Mouse (Mus musculus): ENCODE measurements around the gene Car12. TPM values are rescaled to one million over a fixed set of nuclear protein-coding genes. Genes with fewer than 3 reads are reported as not detected.

The Car12 gene
- polyA plus RNA-seq, 1 experiment: 0.40 TPM

- TF ChIP-seq MYOG (IDR thresholded peaks at IDR 0.05; ENCODE audit: control insufficient read depth in 1 of 3, insufficient read depth in 1 of 3, insufficient read length in 2 of 3, low read depth in 2 of 3) (no peak), REST (IDR thresholded peaks at IDR 0.05; ENCODE audit: insufficient read depth, insufficient read length) (no peak), TCF3 (IDR thresholded peaks at IDR 0.05; ENCODE audit: insufficient read length, low read depth) (no peak), POLR2AphosphoS2 (IDR thresholded peaks at IDR 0.05; ENCODE audit: insufficient read length, low read depth) (no peak), MAX (IDR thresholded peaks at IDR 0.05; ENCODE audit: low read depth) (no peak), TCF12 (IDR thresholded peaks at IDR 0.05; ENCODE audit: insufficient read depth, poor library complexity, severe bottlenecking) (no peak), POLR2A (IDR thresholded peaks at IDR 0.05; ENCODE audit: insufficient read length, low read depth) (no peak), USF1 (IDR thresholded peaks at IDR 0.05; ENCODE audit: low read depth) (no peak), E2F4 (IDR thresholded peaks at IDR 0.05; ENCODE audit: insufficient read depth) (no peak), SRF (IDR thresholded peaks at IDR 0.05; ENCODE audit: control insufficient read depth, insufficient read length, low read depth) (no peak), CEBPB (IDR thresholded peaks at IDR 0.05; ENCODE audit: insufficient read depth, poor library complexity, severe bottlenecking) (no peak), MYOD1 (IDR thresholded peaks at IDR 0.05; ENCODE audit: control insufficient read depth in 1 of 3, insufficient read length in 2 of 3, low read depth in 2 of 3) (no peak)
- Histone ChIP-seq H3K4me2 (ENCODE audit: low read depth) (no peak overlapping the region), H3K4me3 (no peak overlapping the region), H3K79me2 (ENCODE audit: control insufficient read depth, insufficient read depth) (no peaks in the 10 kb centered on the region), H3K36me3 (ENCODE audit: control insufficient read depth, insufficient read depth) (no peaks in the 10 kb centered on the region), H3ac (ENCODE audit: control insufficient read depth, insufficient read length) (no peak overlapping the region), H3K27me3 (ENCODE audit: control insufficient read depth, insufficient read depth, insufficient read length) (peaks cover 3% of the 10 kb centered on the region)
These were observed 26.0 kb downstream of the Car12 start for GRCm38 (mm10) chr9:66739516-66739915.

- no peak overlapping the region for H3K4me3 ChIP-seq
- TF ChIP-seq POLR2A (IDR thresholded peaks at IDR 0.05; ENCODE audit: insufficient read length, low read depth): no peak
- no peak for TF ChIP-seq MAX (IDR thresholded peaks at IDR 0.05; ENCODE audit: low read depth)
- TF ChIP-seq MYOD1 (IDR thresholded peaks at IDR 0.05; ENCODE audit: control insufficient read depth in 1 of 3, insufficient read length in 2 of 3, low read depth in 2 of 3): no peak
- no peak for TF ChIP-seq TCF3 (IDR thresholded peaks at IDR 0.05; ENCODE audit: insufficient read length, low read depth)
- no peak for TF ChIP-seq USF1 (IDR thresholded peaks at IDR 0.05; ENCODE audit: low read depth)
- TF ChIP-seq CEBPB (IDR thresholded peaks at IDR 0.05; ENCODE audit: insufficient read depth, poor library complexity, severe bottlenecking): no peak
- TF ChIP-seq SRF (IDR thresholded peaks at IDR 0.05; ENCODE audit: control insufficient read depth, insufficient read length, low read depth): no peak
- TF ChIP-seq MYOG (IDR thresholded peaks at IDR 0.05; ENCODE audit: control insufficient read depth in 1 of 3, insufficient read depth in 1 of 3, insufficient read length in 2 of 3, low read depth in 2 of 3): no peak
- TF ChIP-seq E2F4 (IDR thresholded peaks at IDR 0.05; ENCODE audit: insufficient read depth): no peak
- no peak for TF ChIP-seq REST (IDR thresholded peaks at IDR 0.05; ENCODE audit: insufficient read depth, insufficient read length)
- TF ChIP-seq POLR2AphosphoS2 (IDR thresholded peaks at IDR 0.05; ENCODE audit: insufficient read length, low read depth): no peak
- no peak for TF ChIP-seq TCF12 (IDR thresholded peaks at IDR 0.05; ENCODE audit: insufficient read depth, poor library complexity, severe bottlenecking)
- H3ac ChIP-seq (ENCODE audit: control insufficient read depth, insufficient read length): no peak overlapping the region
- peaks cover 10% of the 10 kb centered on the region for H3K27me3 ChIP-seq (ENCODE audit: control insufficient read depth, insufficient read depth, insufficient read length)
- H3K4me2 ChIP-seq (ENCODE audit: low read depth): no peak overlapping the region
- H3K36me3 ChIP-seq (ENCODE audit: control insufficient read depth, insufficient read depth): no peaks in the 10 kb centered on the region
- no peaks in the 10 kb centered on the region for H3K79me2 ChIP-seq (ENCODE audit: control insufficient read depth, insufficient read depth)
These were observed 31.0 kb downstream of the Car12 start for GRCm38 (mm10) chr9:66744531-66744930.

GRCm38 (mm10) chr9:66748390-66748789 lies 34.9 kb downstream of the Car12 start:
- H3K27me3 ChIP-seq (ENCODE audit: control insufficient read depth, insufficient read depth, insufficient read length): peaks cover 10% of the 10 kb centered on the region
- no peaks in the 10 kb centered on the region for H3K36me3 ChIP-seq (ENCODE audit: control insufficient read depth, insufficient read depth)
- no peak overlapping the region for H3ac ChIP-seq (ENCODE audit: control insufficient read depth, insufficient read length)
- no peaks in the 10 kb centered on the region for H3K79me2 ChIP-seq (ENCODE audit: control insufficient read depth, insufficient read depth)
- no peak for TF ChIP-seq MAX (IDR thresholded peaks at IDR 0.05; ENCODE audit: low read depth)
- H3K4me3 ChIP-seq: no peak overlapping the region
- no peak overlapping the region for H3K4me2 ChIP-seq (ENCODE audit: low read depth)

- H3K4me2 ChIP-seq (ENCODE audit: low read depth): no peak overlapping the region
- no peak overlapping the region for H3K4me3 ChIP-seq
- TF ChIP-seq USF1 (IDR thresholded peaks at IDR 0.05; ENCODE audit: low read depth) (no peak), REST (IDR thresholded peaks at IDR 0.05; ENCODE audit: insufficient read depth, insufficient read length) (no peak)
- peaks cover 1% of the 10 kb centered on the region for H3K27me3 ChIP-seq (ENCODE audit: control insufficient read depth, insufficient read depth, insufficient read length)
- H3K36me3 ChIP-seq (ENCODE audit: control insufficient read depth, insufficient read depth): no peaks in the 10 kb centered on the region
- no peaks in the 10 kb centered on the region for H3K79me2 ChIP-seq (ENCODE audit: control insufficient read depth, insufficient read depth)
- H3ac ChIP-seq (ENCODE audit: control insufficient read depth, insufficient read length): no peak overlapping the region
These were observed 39.4 kb downstream of the Car12 start for GRCm38 (mm10) chr9:66752849-66753248.

GRCm38 (mm10) chr9:66760991-66761390 lies 47.5 kb downstream of the Car12 start:
- H3ac ChIP-seq (ENCODE audit: control insufficient read depth, insufficient read length): no peak overlapping the region
- H3K36me3 ChIP-seq (ENCODE audit: control insufficient read depth, insufficient read depth): no peaks in the 10 kb centered on the region
- TF ChIP-seq MAX (IDR thresholded peaks at IDR 0.05; ENCODE audit: low read depth): no peak
- no peak for TF ChIP-seq SRF (IDR thresholded peaks at IDR 0.05; ENCODE audit: control insufficient read depth, insufficient read length, low read depth)
- TF ChIP-seq POLR2A (IDR thresholded peaks at IDR 0.05; ENCODE audit: insufficient read length, low read depth): no peak
- no peak for TF ChIP-seq E2F4 (IDR thresholded peaks at IDR 0.05; ENCODE audit: insufficient read depth)
- no peak for TF ChIP-seq POLR2AphosphoS2 (IDR thresholded peaks at IDR 0.05; ENCODE audit: insufficient read length, low read depth)
- TF ChIP-seq USF1 (IDR thresholded peaks at IDR 0.05; ENCODE audit: low read depth): no peak
- TF ChIP-seq REST (IDR thresholded peaks at IDR 0.05; ENCODE audit: insufficient read depth, insufficient read length): no peak
- no peak for TF ChIP-seq TCF3 (IDR thresholded peaks at IDR 0.05; ENCODE audit: insufficient read length, low read depth)
- TF ChIP-seq TCF12 (IDR thresholded peaks at IDR 0.05; ENCODE audit: insufficient read depth, poor library complexity, severe bottlenecking): no peak
- no peak for TF ChIP-seq MYOD1 (IDR thresholded peaks at IDR 0.05; ENCODE audit: control insufficient read depth in 1 of 3, insufficient read length in 2 of 3, low read depth in 2 of 3)
- no peak for TF ChIP-seq CEBPB (IDR thresholded peaks at IDR 0.05; ENCODE audit: insufficient read depth, poor library complexity, severe bottlenecking)
- TF ChIP-seq MYOG (IDR thresholded peaks at IDR 0.05; ENCODE audit: control insufficient read depth in 1 of 3, insufficient read depth in 1 of 3, insufficient read length in 2 of 3, low read depth in 2 of 3): no peak
- no peaks in the 10 kb centered on the region for H3K79me2 ChIP-seq (ENCODE audit: control insufficient read depth, insufficient read depth)
- H3K4me3 ChIP-seq: no peak overlapping the region
- H3K27me3 ChIP-seq (ENCODE audit: control insufficient read depth, insufficient read depth, insufficient read length): peaks cover 7% of the 10 kb centered on the region
- no peak overlapping the region for H3K4me2 ChIP-seq (ENCODE audit: low read depth)
